Mouse (Mus musculus) E14TG2a.4 (cell line): Measurements from ENCODE around the gene Vps13d.

Experiments used
- H3K27me3 ChIP-seq: 2 replicates; pipeline ENCODE4 v1.6.1; 2014; ENCODE audit warnings: low read length, control low read depth; ENCODE audit not compliant: insufficient read depth
- H3K36me3 ChIP-seq: 2 replicates; pipeline ENCODE4 v1.6.1; 2014; ENCODE audit warnings: low read length, control low read depth; ENCODE audit not compliant: insufficient read depth
- H3K4me1 ChIP-seq: replicated peaks from 2 replicates; pipeline ENCODE4 v1.6.1; 2014; ENCODE audit warnings: low read depth, low read length, control low read depth
- H3K4me3 ChIP-seq: replicated peaks from 2 replicates; pipeline ENCODE4 v1.5.1; 2014; ENCODE audit warnings: mild to moderate bottlenecking, low read length
- H3K9me3 ChIP-seq: 2 replicates; pipeline ENCODE4 v1.6.1; 2014; ENCODE audit warnings: low read length, control low read depth
- CTCF ChIP-seq: conservative IDR thresholded peaks from 2 replicates; pipeline ENCODE4 v1.5.1; 2014; ENCODE audit warnings: low read length
- NANOG ChIP-seq: IDR thresholded peaks from 2 replicates; pipeline ENCODE4 v1.6.1; 2014; ENCODE audit warnings: borderline replicate concordance, low read length, mixed read lengths
- POU5F1 ChIP-seq: IDR thresholded peaks from 2 replicates; pipeline ENCODE4 v1.6.1; 2014; ENCODE audit warnings: low read length, borderline replicate concordance

Vps13d gene

GRCm38 (mm10) chr4:144972948-144973720, 221.7 kb downstream of the Vps13d start:
- Histone ChIP-seq H3K9me3 (no peaks in the 10 kb centered on the region), H3K36me3 (peaks cover 36% of the 10 kb centered on the region), H3K4me3 (no peak overlapping the region), H3K27me3 (no peaks in the 10 kb centered on the region), H3K4me1 (no peaks in the 10 kb centered on the region)
- TF ChIP-seq CTCF (no peak), NANOG (no peak), POU5F1 (no peak)

DNA sequence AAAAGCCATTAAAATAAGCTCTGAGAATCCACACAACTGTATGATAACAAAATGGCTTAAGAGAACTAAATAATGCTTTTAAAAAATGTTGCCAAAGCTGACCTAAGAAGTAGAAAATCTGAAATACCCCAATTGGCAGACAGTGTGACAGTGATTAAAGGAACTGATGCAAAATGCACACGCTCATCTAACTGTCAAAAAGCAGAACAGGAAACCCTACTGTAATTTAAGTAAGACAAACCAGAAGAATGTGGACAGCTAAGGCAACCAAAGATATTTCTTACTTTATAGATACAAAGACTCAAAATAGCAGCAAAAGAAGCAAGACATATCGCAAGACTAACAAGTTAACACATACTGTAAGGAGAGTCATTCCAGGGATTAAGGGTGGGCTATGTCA, 223.8 kb downstream of the Vps13d start:
- no peaks in the 10 kb centered on the region for H3K27me3 ChIP-seq
- no peaks in the 10 kb centered on the region for H3K9me3 ChIP-seq
- peaks cover 26% of the 10 kb centered on the region for H3K36me3 ChIP-seq
- TF ChIP-seq NANOG, result no peak
- TF ChIP-seq POU5F1, result no peak
- TF ChIP-seq CTCF, result no peak
- H3K4me3 ChIP-seq, result no peak overlapping the region
- H3K4me1 ChIP-seq, result no peaks in the 10 kb centered on the region

DNA sequence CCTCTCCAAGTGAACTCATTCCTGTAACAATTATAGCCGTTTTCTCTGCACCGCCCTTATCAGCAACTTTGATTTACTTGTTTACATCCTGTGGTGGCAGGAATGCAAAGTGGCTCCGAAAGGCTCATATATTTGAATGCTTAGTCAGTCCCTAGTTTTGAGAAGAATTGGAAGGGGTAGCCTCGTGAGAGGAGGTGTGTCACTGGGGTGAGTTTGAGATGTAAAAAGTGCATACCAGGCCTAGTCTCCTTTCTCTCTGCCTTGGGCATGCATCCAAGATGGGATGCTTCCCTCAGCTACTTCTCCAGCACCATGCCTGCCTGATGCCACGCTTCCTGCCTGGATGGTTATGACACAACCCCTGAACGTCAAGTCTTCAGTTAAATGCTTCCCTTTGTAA, 225.8 kb downstream of the Vps13d start:
- Histone ChIP-seq H3K9me3 (no peaks in the 10 kb centered on the region), H3K4me1 (no peaks in the 10 kb centered on the region), H3K36me3 (peaks cover 8% of the 10 kb centered on the region; the same call in 1 of the 2 replicates), H3K27me3 (no peaks in the 10 kb centered on the region), H3K4me3 (no peak overlapping the region)
- TF ChIP-seq NANOG (no peak), CTCF (no peak), POU5F1 (no peak)

- Histone ChIP-seq H3K4me1 (no peaks in the 10 kb centered on the region), H3K27me3 (no peaks in the 10 kb centered on the region), H3K9me3 (no peaks in the 10 kb centered on the region), H3K4me3 (no peak overlapping the region), H3K36me3 (peaks cover 8% of the 10 kb centered on the region; the same call in 1 of the 2 replicates)
- TF ChIP-seq POU5F1 (no peak), CTCF (no peak), NANOG (no peak)
These were observed 226.4 kb downstream of the Vps13d start for GRCm38 (mm10) chr4:144968371-144968770.

DNA sequence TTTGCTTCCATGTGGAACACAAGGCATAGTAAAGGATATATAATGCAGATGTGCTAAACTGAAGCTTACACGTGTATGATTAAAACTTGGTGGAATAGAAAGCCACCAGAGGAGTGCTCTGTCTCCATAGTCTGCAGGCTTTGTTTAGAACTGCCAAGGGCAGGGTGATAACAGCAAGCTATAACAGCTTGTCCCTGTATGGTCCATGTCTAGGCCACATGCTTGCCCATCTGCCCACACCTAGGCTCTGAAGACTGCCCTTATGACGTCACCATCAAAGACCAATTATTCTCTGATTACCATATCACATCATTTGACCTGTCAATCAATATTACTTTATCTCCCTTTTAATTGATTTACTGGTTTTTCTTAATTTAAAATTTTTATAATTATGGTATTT, 229.6 kb downstream of the Vps13d start:
- Histone ChIP-seq H3K27me3 (no peaks in the 10 kb centered on the region), H3K4me3 (no peak overlapping the region), H3K9me3 (no peaks in the 10 kb centered on the region), H3K4me1 (no peaks in the 10 kb centered on the region), H3K36me3 (no peaks in the 10 kb centered on the region)
- TF ChIP-seq POU5F1 (no peak), CTCF (no peak), NANOG (no peak)

GRCm38 (mm10) chr4:144961696-144962095, 233.1 kb downstream of the Vps13d start:
- TF ChIP-seq NANOG, result no peak
- Histone ChIP-seq H3K36me3 (no peaks in the 10 kb centered on the region), H3K27me3 (no peaks in the 10 kb centered on the region), H3K4me3 (no peak overlapping the region), H3K4me1 (no peaks in the 10 kb centered on the region), H3K9me3 (no peaks in the 10 kb centered on the region)

DNA sequence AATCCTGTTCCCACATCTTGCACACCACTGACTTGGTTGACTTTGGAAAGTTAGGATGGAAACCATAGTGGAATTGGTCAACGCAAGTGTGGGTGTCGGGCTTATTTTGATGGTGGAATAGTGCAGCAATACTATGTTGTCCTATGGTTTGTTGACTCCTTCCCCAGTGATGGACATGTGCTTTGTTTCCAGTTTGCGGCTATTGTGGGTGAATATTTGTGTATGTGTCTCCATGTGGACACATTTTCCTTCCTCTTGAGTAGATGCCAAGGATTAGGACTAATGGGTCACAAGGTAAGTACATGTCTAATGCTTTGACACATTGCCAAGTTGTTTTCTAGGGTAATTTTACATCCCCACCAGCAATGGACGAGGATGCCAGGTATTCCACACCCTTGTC, 233.6 kb downstream of the Vps13d start:
- Histone ChIP-seq H3K27me3 (no peaks in the 10 kb centered on the region), H3K36me3 (no peaks in the 10 kb centered on the region), H3K4me3 (no peak overlapping the region), H3K9me3 (no peaks in the 10 kb centered on the region), H3K4me1 (no peaks in the 10 kb centered on the region)
- TF ChIP-seq NANOG (no peak), CTCF (no peak), POU5F1 (no peak)

DNA sequence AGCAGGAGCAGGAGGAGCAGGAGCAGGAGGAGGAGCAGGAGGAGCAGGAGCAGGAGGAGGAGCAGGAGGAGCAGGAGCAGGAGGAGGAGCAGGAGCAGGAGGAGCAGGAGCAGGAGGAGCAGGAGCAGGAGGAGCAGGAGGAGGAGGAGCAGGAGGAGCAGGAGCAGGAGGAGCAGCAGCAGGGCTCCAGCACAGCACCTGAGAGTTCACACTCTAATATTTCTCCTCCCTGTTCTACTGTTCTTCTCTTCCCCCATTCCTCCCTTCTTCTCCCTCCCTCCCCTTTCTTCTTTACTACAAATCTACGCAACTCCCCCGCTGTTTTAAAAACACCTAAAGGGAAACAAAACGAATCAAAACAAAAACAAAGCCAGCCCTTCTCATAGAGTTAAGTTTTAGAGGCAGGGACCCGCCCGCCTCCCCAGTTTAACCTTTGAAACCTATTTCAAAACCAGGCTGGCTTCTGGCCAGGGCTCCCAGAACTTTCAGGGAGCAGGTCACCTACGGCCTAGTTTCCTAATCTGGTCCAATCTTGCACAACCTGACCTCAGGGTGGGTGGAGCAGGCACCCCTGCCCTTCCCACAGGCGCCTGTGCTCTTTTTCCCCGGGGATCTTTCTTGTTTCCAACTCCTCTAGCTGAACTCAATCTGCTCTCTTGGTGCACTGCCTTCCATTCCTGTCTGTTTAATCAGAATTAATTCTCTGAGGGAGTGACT, 234.5 kb downstream of the Vps13d start:
- TF ChIP-seq NANOG (no peak), POU5F1 (no peak), CTCF (no peak)
- Histone ChIP-seq H3K27me3 (no peaks in the 10 kb centered on the region), H3K36me3 (no peaks in the 10 kb centered on the region)

GRCm38 (mm10) chr4:144957721-144958120, 237.1 kb downstream of the Vps13d start:
- Histone ChIP-seq H3K9me3 (no peaks in the 10 kb centered on the region), H3K4me3 (no peak overlapping the region), H3K27me3 (no peaks in the 10 kb centered on the region), H3K4me1 (no peaks in the 10 kb centered on the region), H3K36me3 (no peaks in the 10 kb centered on the region)
- TF ChIP-seq NANOG (no peak), POU5F1 (no peak), CTCF (no peak)

More for the DNA sequence above, 234.5 kb downstream of the Vps13d start:
- H3K9me3 ChIP-seq, result no peaks in the 10 kb centered on the region
- no peak overlapping the region for H3K4me3 ChIP-seq
- H3K4me1 ChIP-seq, result no peaks in the 10 kb centered on the region
